Mouse (Mus musculus) neutrophil, adult 65 days (primary cell): Measurements from ENCODE around the gene C1qtnf12. TPM values are rescaled to one million over a fixed set of nuclear protein-coding genes. Genes with fewer than 3 reads are reported as not detected.

Source experiments
- total RNA-seq: library from RNA; stranded (reverse); gene quantifications from 2 replicates; pipeline ENCODE4 v1.2.4, GENCODE M21; 2023

C1qtnf12 gene
- total RNA-seq: 18.1 and 25.1 TPM in 2 replicates

GRCm38 (mm10) chr4:155962167-155962971 lies at the start of gene C1qtnf12:
C1qtnf12 (plus strand) TSS chr4:155962318.

DNA sequence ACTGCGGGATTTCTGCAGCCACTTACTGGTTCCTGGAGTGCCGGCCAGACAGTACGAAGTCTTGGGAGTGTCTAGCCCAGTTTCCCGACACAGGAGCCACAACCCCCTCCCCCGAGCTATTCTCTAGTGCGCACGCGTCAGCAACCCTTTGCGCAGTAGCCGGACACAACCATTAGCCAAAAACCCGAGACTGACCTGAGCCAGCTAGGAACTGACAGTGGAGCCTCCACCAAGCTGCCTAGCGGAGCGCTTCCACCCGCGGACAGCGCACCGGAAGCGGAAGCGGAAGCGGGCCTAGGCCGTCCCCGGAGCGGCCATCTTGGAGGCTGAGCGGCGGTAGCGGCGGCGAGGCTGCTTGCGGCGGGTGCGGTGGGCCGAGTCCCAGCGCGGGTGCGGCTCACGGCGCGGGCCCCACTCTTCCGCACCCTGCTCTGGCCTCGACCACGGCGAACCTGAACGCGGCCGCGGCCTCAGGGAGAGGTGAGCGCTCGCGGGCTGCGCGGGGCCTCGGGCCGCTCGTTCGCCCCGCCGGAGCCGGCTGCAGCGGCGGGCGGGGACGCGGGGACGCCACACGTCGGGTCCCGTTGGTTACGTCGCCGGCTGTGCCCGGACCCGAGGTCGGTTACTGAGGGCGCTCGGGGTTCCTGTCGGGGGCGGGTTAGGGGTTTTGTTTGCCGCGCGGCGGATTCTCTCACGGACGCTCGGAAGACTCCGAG lies 18.4 kb upstream of the C1qtnf12 start, which contains the start of gene Ube2j2:
Gene Ube2j2 (plus strand): TSS at position 298 of the 716 bp plus-strand sequence.

GRCm38 (mm10) chr4:155992241-155992905 lies 30.3 kb downstream of the C1qtnf12 start, which contains the start of the genes B3galt6 and Sdf4:
B3galt6 (minus strand) TSS chr4:155992649.
Sdf4 (plus strand) TSS chr4:155992872.

DNA sequence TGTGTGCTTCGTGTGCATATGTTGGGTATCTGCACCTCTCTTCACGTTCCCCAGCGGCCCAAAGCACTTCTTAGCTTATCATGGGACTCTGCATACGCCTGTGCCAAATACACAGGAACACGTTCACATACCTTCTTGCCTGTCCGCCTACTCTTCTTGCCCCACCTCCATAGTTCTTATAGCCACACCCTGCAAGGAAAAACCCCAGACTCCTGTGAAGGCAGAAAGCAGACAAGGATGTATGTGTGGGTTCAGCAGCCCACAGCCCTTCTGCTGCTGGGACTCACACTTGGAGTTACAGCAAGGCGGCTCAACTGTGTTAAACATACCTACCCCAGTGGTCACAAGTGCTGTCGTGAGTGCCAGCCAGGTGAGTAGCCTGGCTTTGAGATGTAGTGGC lies 51.5 kb downstream of the C1qtnf12 start, which contains the start of gene Tnfrsf4:
Gene Tnfrsf4 (plus strand): TSS at position 207 of the 400 bp plus-strand sequence.

Other genes starting within 250 kb of the C1qtnf12 start
- gene Tmem240, start 227.5 kb upstream of the C1qtnf12 start, total RNA-seq: 0.23 and 0.41 TPM in 2 replicates
- 7.3 and 11.4 TPM in 2 replicates for gene Atad3a, start 201.2 kb upstream of the C1qtnf12 start, total RNA-seq
- gene Vwa1, start 187.6 kb upstream of the C1qtnf12 start, total RNA-seq: not detected in 2 replicates
- not detected in 2 replicates for gene Tmem88b, start 176.4 kb upstream of the C1qtnf12 start, total RNA-seq
- gene Ankrd65, start 171.9 kb upstream of the C1qtnf12 start, total RNA-seq: not detected in 2 replicates
- gene Mrpl20, start 159.4 kb upstream of the C1qtnf12 start, total RNA-seq: 45.0 and 61.8 TPM in 2 replicates
- gene Ccnl2, start 149.8 kb upstream of the C1qtnf12 start, total RNA-seq: 162 and 225 TPM in 2 replicates
- 98.0 and 129 TPM in 2 replicates for gene Aurkaip1, start 131.0 kb upstream of the C1qtnf12 start, total RNA-seq
- 0.23 and 1.3 TPM in 2 replicates for gene Mxra8, start 122.6 kb upstream of the C1qtnf12 start, total RNA-seq
- 49.9 and 68.5 TPM in 2 replicates for gene Dvl1, start 114.9 kb upstream of the C1qtnf12 start, total RNA-seq
- 2.3 and 2.6 TPM in 2 replicates for gene Tas1r3, start 99.0 kb upstream of the C1qtnf12 start, total RNA-seq
- gene Cptp, start 92.9 kb upstream of the C1qtnf12 start, total RNA-seq: 20.5 and 22.6 TPM in 2 replicates
- gene Ints11, start 92.8 kb upstream of the C1qtnf12 start, total RNA-seq: 31.9 and 42.4 TPM in 2 replicates
- gene Pusl1, start 70.5 kb upstream of the C1qtnf12 start, total RNA-seq: 10.6 and 10.8 TPM in 2 replicates
- 55.0 and 80.6 TPM in 2 replicates for gene Acap3, start 70.5 kb upstream of the C1qtnf12 start, total RNA-seq
- 100 and 130 TPM in 2 replicates for gene Ube2j2, start 18.5 kb upstream of the C1qtnf12 start, total RNA-seq
- gene B3galt6, start 30.3 kb downstream of the C1qtnf12 start, total RNA-seq: 1.6 and 1.9 TPM in 2 replicates
- gene Sdf4, start 30.6 kb downstream of the C1qtnf12 start, total RNA-seq: 101 and 115 TPM in 2 replicates
- 1.5 and 2.1 TPM in 2 replicates for gene Tnfrsf4, start 51.5 kb downstream of the C1qtnf12 start, total RNA-seq
- gene Tnfrsf18, start 63.8 kb downstream of the C1qtnf12 start, total RNA-seq: 3.5 and 6.8 TPM in 2 replicates
- gene Ttll10, start 97.1 kb downstream of the C1qtnf12 start, total RNA-seq: not detected in 2 replicates
- 12.2 and 12.7 TPM in 2 replicates for gene 9430015G10Rik, start 147.7 kb downstream of the C1qtnf12 start, total RNA-seq
- 0.18 and 0.35 TPM in 2 replicates for gene Rnf223, start 168.2 kb downstream of the C1qtnf12 start, total RNA-seq
- 17.6 and 18.5 TPM in 2 replicates for gene Agrn, start 235.2 kb downstream of the C1qtnf12 start, total RNA-seq
- gene Isg15, start 238.5 kb downstream of the C1qtnf12 start, total RNA-seq: 10.6 and 19.0 TPM in 2 replicates
- 5.9 and 7.6 TPM in 2 replicates for gene AW011738, start 241.0 kb downstream of the C1qtnf12 start, total RNA-seq